Mouse (Mus musculus) small intestine, adult 2 months (tissue): ENCODE data around the gene Hyal1. TPM values are rescaled to one million over a fixed set of nuclear protein-coding genes. Genes with fewer than 3 reads are reported as not detected.

Source experiments
- H3K27ac ChIP-seq: fragments of 200-500 bp; 2 replicates; pipeline ENCODE4 v1.5.1; 2012; ENCODE audit warnings: low read depth, low read length, control low read depth, inconsistent platforms; ENCODE audit not compliant: insufficient read depth
- H3K27me3 ChIP-seq: fragments of 200-500 bp; 2 replicates; pipeline ENCODE4 v1.6.1; 2012; ENCODE audit warnings: mild to moderate bottlenecking, moderate library complexity, low read length, inconsistent platforms; ENCODE audit not compliant: control insufficient read depth, insufficient read depth
- H3K36me3 ChIP-seq: fragments of 200-500 bp; 2 replicates; pipeline ENCODE4 v1.6.1; 2012; ENCODE audit warnings: mild to moderate bottlenecking, low read length, control low read depth, inconsistent platforms; ENCODE audit not compliant: control insufficient read depth, insufficient read depth
- H3K4me1 ChIP-seq: fragments of 200-500 bp; 2 replicates; pipeline ENCODE4 v1.6.1; 2012; ENCODE audit warnings: low read length, inconsistent platforms, mixed read lengths; ENCODE audit not compliant: control insufficient read depth, insufficient read depth, insufficient read length
- H3K4me3 ChIP-seq: fragments of 200-500 bp; 2 replicates; pipeline ENCODE4 v1.5.1; 2012; ENCODE audit warnings: low read depth, mild to moderate bottlenecking, control low read depth, inconsistent platforms, low read length, moderate library complexity
- CTCF ChIP-seq: fragments of 200-500 bp; IDR thresholded peaks from 2 replicates; pipeline ENCODE4 v1.5.1; 2012; ENCODE audit warnings: low read depth, mild to moderate bottlenecking, control low read depth, inconsistent platforms, low read length, moderate library complexity, mixed read lengths; ENCODE audit not compliant: insufficient replicate concordance, insufficient read length; ENCODE audit errors: extremely low read depth
- POLR2A ChIP-seq: fragments of 200-500 bp; IDR thresholded peaks from 2 replicates; pipeline ENCODE4 v1.6.1; 2012; ENCODE audit warnings: low read depth, mild to moderate bottlenecking, control low read depth, inconsistent platforms, low read length, moderate library complexity
- WGBS: fragments of 180-500 bp; shearing (Covaris S2); methylation state at CpG from one replicate; pipeline ENCODE4 v1.1.7; 2018; 5-methylcytosine and 5-hydroxymethylcytosine counted together
- polyA plus RNA-seq: library from polyadenylated mRNA; depleted of rRNA; stranded (reverse); fragments of >200 nt; gene quantifications from 2 replicates; pipeline ENCODE4 v1.2.3, GENCODE M21; 2012

The Hyal1 gene
- polyA plus RNA-seq, 1 experiment = 2.6 TPM

DNA sequence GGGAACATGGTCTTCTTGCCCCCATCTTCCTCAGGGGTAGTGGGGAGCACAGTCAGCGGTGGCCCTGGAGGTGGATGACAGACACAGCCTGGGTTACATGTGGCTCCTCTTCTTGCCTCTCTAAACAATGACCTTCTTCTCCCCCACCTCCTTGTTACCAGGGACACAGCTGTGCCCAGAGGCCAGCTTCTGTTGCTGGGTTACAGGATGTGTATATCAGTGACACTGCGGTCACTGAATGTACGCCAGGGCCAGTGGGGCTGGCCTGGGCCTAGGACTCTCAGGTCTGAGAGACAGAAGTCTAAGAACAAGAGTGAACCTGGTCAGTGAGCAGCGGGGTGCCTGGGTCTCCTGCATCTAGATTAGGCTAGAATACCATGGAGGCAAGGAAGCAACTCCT is 38.3 kb downstream of the Hyal1 start:
- H3K4me3 ChIP-seq = no peak overlapping the region
- peaks cover 30% of the 10 kb centered on the region for H3K4me1 ChIP-seq
- no peaks in the 10 kb centered on the region for H3K27me3 ChIP-seq
- H3K27ac ChIP-seq = no peak overlapping the region
- peaks cover 53% of the 10 kb centered on the region for H3K36me3 ChIP-seq
- 85% methylated on average over 4 of the region's 4 CpGs for WGBS
- no peak for TF ChIP-seq POLR2A
- TF ChIP-seq CTCF = no peak

DNA sequence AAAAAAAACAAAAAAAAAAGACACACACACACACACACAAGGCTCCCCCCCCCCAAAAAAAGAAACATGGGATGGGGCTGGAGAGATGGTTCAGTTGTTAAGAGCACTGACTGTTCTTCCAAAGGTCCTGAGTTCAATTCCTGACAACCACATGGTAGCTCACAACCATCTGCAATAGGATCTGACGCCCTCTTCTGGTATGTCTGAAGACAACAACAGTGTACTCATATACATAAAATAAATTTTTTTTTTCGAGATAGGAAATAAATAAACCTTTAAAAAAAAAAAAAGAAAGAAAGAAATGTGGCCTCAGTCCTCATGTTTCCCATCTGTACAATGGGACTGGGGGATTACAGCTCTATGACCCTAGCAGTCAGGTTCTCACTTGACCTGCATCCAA is 40.7 kb downstream of the Hyal1 start:
- peaks cover 56% of the 10 kb centered on the region for H3K36me3 ChIP-seq
- no peak overlapping the region for H3K4me3 ChIP-seq
- no peaks in the 10 kb centered on the region for H3K27me3 ChIP-seq
- H3K4me1 ChIP-seq = peaks cover 28% of the 10 kb centered on the region
- TF ChIP-seq CTCF (no peak), POLR2A (no peak)
- no peak overlapping the region for H3K27ac ChIP-seq
- WGBS = 65% methylated on average over 2 of the region's 2 CpGs

DNA sequence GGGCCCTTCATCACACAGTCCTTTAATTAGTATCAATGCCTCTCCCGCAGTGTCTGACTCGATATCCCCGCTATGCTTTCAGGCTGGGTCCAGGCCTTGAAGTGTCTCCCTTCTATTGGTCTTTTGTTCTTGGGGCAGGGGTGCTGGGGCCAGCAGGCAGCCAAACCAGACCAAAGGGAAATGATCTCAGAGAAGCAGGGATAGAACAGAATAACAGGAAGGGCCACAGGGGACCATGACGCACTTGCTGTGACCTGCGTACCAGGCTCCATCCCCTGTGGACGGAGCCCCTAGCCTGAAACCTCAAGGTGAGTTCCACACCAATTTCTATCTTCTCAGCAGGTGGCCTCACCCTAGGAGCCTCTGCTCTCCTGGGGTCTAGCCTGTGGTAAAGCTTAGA is 41.4 kb downstream of the Hyal1 start:
- 86% methylated on average over 6 of the region's 6 CpGs for WGBS
- Histone ChIP-seq H3K4me3 (no peak overlapping the region), H3K27ac (peak overlapping the region; percentile 90), H3K4me1 (peaks cover 28% of the 10 kb centered on the region), H3K27me3 (no peaks in the 10 kb centered on the region), H3K36me3 (peaks cover 56% of the 10 kb centered on the region)
- TF ChIP-seq CTCF (no peak), POLR2A (no peak)

DNA sequence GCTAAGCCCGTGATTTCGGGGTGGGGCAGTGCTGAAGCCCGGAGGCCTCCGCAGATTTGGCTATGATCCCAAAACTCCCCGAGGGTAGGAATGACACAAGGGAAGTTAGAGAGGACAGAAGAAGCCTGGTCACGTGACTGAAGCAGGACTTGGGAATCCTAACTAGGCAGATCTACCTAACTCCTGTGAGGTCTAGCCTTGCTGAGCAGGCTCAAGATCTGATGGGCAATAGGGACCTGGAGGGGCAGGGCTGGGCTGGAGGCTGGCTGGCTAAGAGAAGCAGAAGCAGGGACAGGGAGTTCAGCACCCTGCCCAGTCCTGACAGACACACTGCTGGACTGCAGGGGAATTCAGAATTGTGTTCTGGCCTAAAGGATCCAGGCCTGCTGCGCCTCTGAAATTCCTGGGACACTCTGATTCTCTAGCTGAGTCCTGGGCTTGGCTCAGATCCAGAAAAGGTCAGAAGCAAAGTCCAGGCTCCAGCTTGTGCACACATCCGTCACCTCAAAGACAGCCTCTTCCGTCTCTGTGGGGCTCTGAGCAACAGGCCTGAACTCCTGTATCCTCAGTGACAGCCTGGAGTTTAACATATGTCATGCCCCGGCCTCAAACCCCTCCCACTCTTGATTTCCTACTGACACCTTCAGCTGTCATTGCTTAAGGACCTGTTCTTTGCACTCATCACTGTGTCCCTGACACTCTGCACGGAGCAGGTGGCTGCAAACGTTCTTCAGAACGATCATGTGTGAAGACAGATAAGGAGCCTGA is 42.2 kb downstream of the Hyal1 start:
- no peak for TF ChIP-seq POLR2A
- Histone ChIP-seq H3K36me3 (peaks cover 56% of the 10 kb centered on the region), H3K27ac (peak overlapping the region; percentile 90), H3K4me1 (peaks cover 28% of the 10 kb centered on the region), H3K4me3 (no peak overlapping the region), H3K27me3 (no peaks in the 10 kb centered on the region)
- WGBS = 15% methylated on average over 13 of the region's 13 CpGs

DNA sequence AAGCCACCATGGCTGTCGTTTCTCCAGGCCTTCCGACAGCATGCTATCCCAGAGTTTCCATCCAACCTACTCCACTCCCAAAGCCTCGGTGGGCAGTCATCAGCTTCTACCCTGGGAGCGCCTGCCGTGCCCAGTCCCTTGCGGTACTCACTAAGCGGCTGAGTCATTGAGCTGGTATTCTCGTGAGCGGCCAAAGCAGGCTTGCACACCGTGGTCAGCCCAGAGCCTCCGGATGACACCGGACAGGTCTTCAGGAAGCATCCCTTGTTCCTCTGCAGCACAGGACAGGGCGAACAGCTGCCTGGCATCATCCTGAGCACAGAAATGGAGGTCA is 42.8 kb downstream of the Hyal1 start:
- H3K27ac ChIP-seq = peak overlapping the region; percentile 90
- H3K4me1 ChIP-seq = peaks cover 33% of the 10 kb centered on the region
- H3K27me3 ChIP-seq = no peaks in the 10 kb centered on the region
- WGBS = 40% methylated on average over 13 of the region's 13 CpGs
- peaks cover 52% of the 10 kb centered on the region for H3K36me3 ChIP-seq
- H3K4me3 ChIP-seq = no peak overlapping the region
- TF ChIP-seq CTCF = no peak
- TF ChIP-seq POLR2A = no peak

DNA sequence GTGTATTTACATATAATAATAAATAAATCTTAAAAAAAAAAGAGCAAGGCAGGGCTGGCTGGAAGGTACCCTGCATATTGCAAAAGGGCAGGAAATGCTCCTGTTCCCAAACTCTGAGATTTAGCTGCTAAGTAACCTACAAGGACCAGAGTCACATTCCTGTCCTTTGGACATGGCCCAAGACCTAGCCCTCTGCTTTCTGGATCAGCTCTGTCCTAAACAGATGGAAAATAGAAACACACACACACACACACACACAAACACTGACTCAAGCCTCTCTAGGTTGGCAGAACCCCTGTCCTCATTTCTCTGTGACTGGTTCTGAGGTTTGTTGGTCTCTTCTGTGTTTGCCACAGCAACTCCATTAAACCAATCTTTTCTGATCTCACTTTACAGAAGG is 44.2 kb downstream of the Hyal1 start:
- no peak for TF ChIP-seq CTCF
- no peak for TF ChIP-seq POLR2A
- Histone ChIP-seq H3K27ac (peak overlapping the region; percentile 36), H3K4me3 (no peak overlapping the region), H3K4me1 (peaks cover 41% of the 10 kb centered on the region), H3K36me3 (peaks cover 41% of the 10 kb centered on the region), H3K27me3 (no peaks in the 10 kb centered on the region)

DNA sequence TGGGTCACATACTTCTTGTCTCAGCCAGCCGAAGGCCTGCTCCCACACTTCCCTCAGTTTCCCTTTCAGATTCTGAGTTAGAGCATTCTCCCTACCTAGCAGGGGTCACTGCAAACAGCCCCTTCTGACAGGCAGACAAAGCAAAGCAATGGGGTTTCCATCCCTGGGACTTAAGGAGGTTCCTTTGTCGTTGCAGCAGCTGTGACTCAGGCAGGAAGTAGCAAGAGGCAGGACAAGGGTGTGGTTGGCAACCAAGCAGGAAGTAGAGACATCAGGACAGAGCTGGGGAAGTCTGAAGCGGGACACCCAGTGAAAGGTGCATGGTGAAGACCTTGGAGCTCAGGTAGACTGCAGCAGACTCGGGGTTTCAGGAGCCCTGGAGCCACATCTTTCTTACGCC is 47.8 kb downstream of the Hyal1 start:
- Histone ChIP-seq H3K27ac (peak overlapping the region; percentile 69), H3K36me3 (peaks cover 13% of the 10 kb centered on the region), H3K27me3 (no peaks in the 10 kb centered on the region), H3K4me3 (no peak overlapping the region), H3K4me1 (peaks cover 54% of the 10 kb centered on the region)
- 38% methylated on average over 5 of the region's 5 CpGs for WGBS
- TF ChIP-seq CTCF (no peak), POLR2A (no peak)
